Mouse (Mus musculus) midbrain, postnatal 0 days (tissue): ENCODE data around the gene Ccnl2. TPM values are rescaled to one million over a fixed set of nuclear protein-coding genes. Genes with fewer than 3 reads are reported as not detected.
A peak's percentile ranks its signal among the peaks of the same experiment; 100 is the strongest.

ENCODE experiments used
- ATAC-seq: fragments of 200-750 bp; cut with Nextera tagmentation; 2 replicates; pipeline ENCODE4 v1.8.0; 2017; ENCODE audit warnings: moderate number of reproducible peaks, mild to moderate bottlenecking, moderate TSS enrichment, moderate library complexity; ENCODE audit not compliant: low FRiP score
- DNase-seq: peaks from one replicate; pipeline ENCODE4 v3.0.0-alpha.2; 2015; ENCODE audit warnings: low spot score
- H3K27ac ChIP-seq: fragments of 300-500 bp; sonication (generic); 2 replicates; pipeline ENCODE4 v1.5.1; 2014; ENCODE audit warnings: low read depth, mild to moderate bottlenecking, low read length, mixed read lengths
- H3K27me3 ChIP-seq: fragments of 300-500 bp; sonication (generic); 2 replicates; pipeline ENCODE4 v1.6.1; 2014; ENCODE audit warnings: low read length, control low read depth, mixed read lengths; ENCODE audit not compliant: insufficient read depth
- H3K36me3 ChIP-seq: fragments of 300-500 bp; sonication (generic); 2 replicates; pipeline ENCODE4 v1.6.1; 2014; ENCODE audit warnings: low read length, control low read depth, mixed read lengths; ENCODE audit not compliant: insufficient read depth
- H3K4me1 ChIP-seq: fragments of 300-500 bp; sonication (generic); 2 replicates; pipeline ENCODE4 v1.6.1; 2014; ENCODE audit warnings: mild to moderate bottlenecking, control low read depth, antibody characterized with exemption, low read length, mixed read lengths; ENCODE audit not compliant: insufficient read depth
- H3K4me2 ChIP-seq: fragments of 300-500 bp; sonication (generic); 2 replicates; pipeline ENCODE4 v1.6.1; 2014; ENCODE audit warnings: low read depth, mild to moderate bottlenecking, low read length, mixed read lengths; ENCODE audit not compliant: poor library complexity, severe bottlenecking
- H3K4me3 ChIP-seq: fragments of 300-500 bp; sonication (generic); 2 replicates; pipeline ENCODE4 v1.5.1; 2014; ENCODE audit warnings: low read depth, mild to moderate bottlenecking, low read length, moderate library complexity
- H3K9ac ChIP-seq: fragments of 300-500 bp; sonication (generic); replicated peaks from 2 replicates; pipeline ENCODE4 v1.6.1; 2014; ENCODE audit warnings: mild to moderate bottlenecking, low read length, moderate library complexity, mixed read lengths; ENCODE audit not compliant: poor library complexity, severe bottlenecking
- H3K9me3 ChIP-seq: fragments of 300-500 bp; sonication (generic); 2 replicates; pipeline ENCODE4 v1.6.1; 2016; ENCODE audit warnings: low read length, control low read depth
- CTCF ChIP-seq: IDR thresholded peaks from 2 replicates; pipeline ENCODE4 v1.5.1; 2016; ENCODE audit warnings: antibody characterized with exemption, mild to moderate bottlenecking
- WGBS: fragments of 180-500 bp; shearing (Covaris S2); extraction: QIAGEN DNeasy Blood & Tissue Kit; methylation state at CpG from one replicate; pipeline ENCODE4 v1.1.7; 2014; 5-methylcytosine and 5-hydroxymethylcytosine counted together
- polyA plus RNA-seq: library from polyadenylated mRNA; unstranded; fragments of >200 nt; fragmentation: Nextera tagmentation; extraction: Ambion mirVana; gene quantifications from 2 replicates; pipeline ENCODE4 v1.2.1, GENCODE M21; 2015
- total RNA-seq: library from RNA; depleted of rRNA; stranded (reverse); fragments of >200 nt; gene quantifications from 2 replicates; pipeline ENCODE4 v1.2.3, GENCODE M21; 2014

Gene Ccnl2
- total and polyA plus RNA-seq, 2 experiments from 2014 or later: 66.3 to 88.8 TPM

DNA sequence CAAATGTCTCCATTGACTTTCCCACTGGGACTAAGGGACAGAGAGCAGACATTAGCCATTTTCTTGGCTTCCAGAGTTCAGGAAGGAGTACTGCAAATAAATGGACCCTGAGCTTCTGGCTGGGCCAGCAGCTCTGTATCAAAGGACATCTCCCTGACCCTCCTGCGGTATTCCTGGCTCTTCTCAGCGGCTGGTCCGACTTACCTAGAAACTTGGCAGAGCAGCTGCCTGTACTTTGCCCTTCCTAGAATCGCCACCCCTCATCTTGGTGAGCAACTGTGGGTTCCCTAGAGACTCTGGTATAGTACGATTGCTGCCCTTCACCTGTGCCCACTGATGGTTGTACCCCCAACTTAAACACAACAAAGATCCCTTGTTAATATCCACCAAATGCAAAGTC is 30.9 kb downstream of the Ccnl2 start:
- H3K36me3 ChIP-seq: no peaks in the 10 kb centered on the region
- no peak for TF ChIP-seq CTCF
- no peaks in the 10 kb centered on the region for H3K9me3 ChIP-seq
- ATAC-seq: no peak
- no peak overlapping the region for H3K4me3 ChIP-seq
- H3K27ac ChIP-seq: no peak overlapping the region
- peaks cover 1% of the 10 kb centered on the region for H3K4me1 ChIP-seq
- H3K4me2 ChIP-seq: no peak overlapping the region
- no peak overlapping the region for H3K9ac ChIP-seq
- WGBS: 92% methylated on average over 5 of the region's 5 CpGs
- H3K27me3 ChIP-seq: peaks cover 7% of the 10 kb centered on the region
- no peak for DNase-seq

DNA sequence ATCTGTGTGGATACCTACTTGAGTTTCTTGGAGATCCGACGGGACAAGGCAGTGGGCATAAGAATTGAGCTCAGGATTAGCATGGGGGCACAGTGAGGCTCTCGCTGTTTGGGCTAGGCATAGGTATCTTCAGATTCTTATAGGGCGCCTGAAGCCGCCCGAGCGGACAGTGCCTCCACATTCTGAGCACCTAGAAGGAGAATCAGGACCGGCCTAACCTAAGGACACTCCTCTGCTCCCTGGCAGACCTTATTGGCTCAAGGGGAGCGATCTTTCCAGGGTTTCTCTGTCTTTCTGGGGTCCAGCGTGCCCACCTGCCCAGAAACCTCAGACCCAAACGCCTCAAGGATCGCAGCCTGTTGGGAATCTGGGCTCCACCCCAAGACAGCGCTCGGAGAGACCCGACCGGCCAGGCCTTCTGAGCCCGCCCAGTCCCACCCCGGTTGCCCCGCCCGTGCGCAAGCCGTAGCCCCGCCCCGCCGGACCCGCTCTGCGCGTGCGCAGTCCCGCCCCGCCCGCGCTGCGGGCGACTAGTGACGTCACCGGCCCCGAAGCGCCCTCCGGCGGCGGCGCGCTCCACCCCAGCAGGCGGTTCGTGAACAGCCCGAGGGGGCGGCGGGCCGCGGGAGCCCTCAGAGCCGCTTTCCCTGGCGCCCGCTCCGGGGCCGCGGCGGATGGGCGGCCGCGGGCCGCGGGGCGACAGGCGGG is 34.7 kb downstream of the Ccnl2 start, which contains the start of gene Dvl1:
Gene Dvl1 (plus strand): TSS at position 532 of the 708 bp plus-strand sequence.
- peak within 1 kb of the TSS; percentile 86 for H3K4me3 ChIP-seq
- no peaks in the 10 kb centered on the region for H3K36me3 ChIP-seq
- peak within 1 kb of the TSS; percentile 95 for H3K4me2 ChIP-seq
- DNase-seq (peak; percentile 86), ATAC-seq (peak; percentile 87)
- peak; percentile 55 for TF ChIP-seq CTCF
- H3K9me3 ChIP-seq: no peaks in the 10 kb centered on the region
- WGBS: 5% methylated on average over 23 of the region's 65 CpGs
- H3K9ac ChIP-seq: peak within 1 kb of the TSS; percentile 86
- peak within 1 kb of the TSS; percentile 82 for H3K27ac ChIP-seq
- H3K27me3 ChIP-seq: no peaks in the 10 kb centered on the region
- H3K4me1 ChIP-seq: peaks cover 17% of the 10 kb centered on the region

DNA sequence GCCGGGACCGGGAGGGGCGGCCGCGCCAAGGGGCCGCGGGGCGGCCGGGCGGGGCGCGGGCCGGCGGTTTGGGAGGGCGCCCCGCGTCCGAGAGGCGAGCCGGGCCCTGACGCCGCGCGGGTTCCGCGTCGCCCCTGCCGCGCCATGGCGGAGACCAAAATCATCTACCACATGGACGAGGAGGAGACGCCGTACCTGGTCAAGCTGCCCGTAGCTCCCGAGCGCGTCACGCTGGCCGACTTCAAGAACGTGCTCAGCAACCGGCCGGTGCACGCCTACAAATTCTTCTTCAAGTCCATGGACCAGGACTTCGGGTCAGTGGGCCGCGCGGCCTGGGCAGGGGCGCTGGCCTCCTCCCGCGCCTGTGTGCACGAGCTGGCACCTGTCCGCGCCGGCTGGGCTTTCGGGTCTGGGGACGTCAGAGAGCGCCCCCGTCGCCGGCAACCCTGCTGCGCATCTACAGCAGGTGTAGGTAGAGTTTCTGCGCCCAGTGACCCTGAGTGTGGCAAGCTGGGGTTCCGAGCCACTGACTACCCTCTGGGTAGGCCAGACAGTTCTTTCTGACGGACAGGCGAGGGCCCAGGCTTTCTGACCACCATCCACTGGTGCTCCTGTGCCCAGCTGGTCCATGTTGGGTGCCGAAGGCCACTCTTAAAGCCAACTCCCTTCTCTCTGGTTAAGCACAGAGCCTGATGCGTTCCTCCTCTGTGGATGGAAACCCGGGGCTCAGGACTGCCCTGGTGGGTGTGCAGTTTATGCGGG is 35.5 kb downstream of the Ccnl2 start:
- Histone ChIP-seq H3K27ac (peak overlapping the region; percentile 82), H3K4me3 (peak overlapping the region; percentile 86), H3K9ac (peak overlapping the region; percentile 86), H3K4me1 (peaks cover 17% of the 10 kb centered on the region), H3K27me3 (no peaks in the 10 kb centered on the region), H3K4me2 (peak overlapping the region; percentile 95), H3K36me3 (no peaks in the 10 kb centered on the region), H3K9me3 (no peaks in the 10 kb centered on the region)
- no peak for TF ChIP-seq CTCF
- DNase-seq (no peak), ATAC-seq (peak; percentile 56)
- under 1% methylated on average over 65 of the region's 69 CpGs for WGBS

DNA sequence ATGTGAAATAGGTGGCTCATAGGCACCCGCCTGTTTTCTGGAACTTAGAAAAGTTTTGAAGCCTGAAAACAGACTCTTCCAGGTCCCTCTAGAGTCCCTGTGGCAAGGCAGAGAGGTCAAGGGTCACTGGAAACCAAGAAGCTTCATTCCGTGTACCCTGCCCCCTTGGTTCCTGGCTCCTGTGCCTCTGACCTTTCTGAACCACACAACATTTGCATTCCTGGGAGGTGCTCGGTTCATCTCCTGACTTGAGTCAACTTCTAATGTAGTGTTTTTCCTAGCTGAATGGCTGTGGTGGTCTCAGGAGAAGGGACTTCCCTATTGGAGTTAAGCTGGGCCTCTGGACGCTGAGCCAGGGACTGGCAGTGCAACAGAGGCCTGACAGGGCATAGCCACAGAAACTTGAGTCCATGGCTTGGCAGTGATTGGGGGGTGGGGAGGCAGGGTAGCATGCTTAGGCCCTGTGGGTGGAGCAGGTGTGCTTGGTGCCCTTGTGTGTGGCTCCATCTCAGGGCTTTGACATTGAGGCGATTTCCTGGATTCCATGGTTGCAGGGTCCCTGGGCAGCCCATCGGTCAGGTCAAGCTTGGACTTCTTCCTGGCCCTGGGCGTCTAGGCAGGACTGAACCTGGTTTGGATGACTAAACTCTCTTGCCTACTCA is 36.3 kb downstream of the Ccnl2 start:
- TF ChIP-seq CTCF: no peak
- H3K4me1 ChIP-seq: peaks cover 17% of the 10 kb centered on the region
- H3K9me3 ChIP-seq: no peaks in the 10 kb centered on the region
- no peak for ATAC-seq
- 56% methylated on average over 7 of the region's 7 CpGs for WGBS
- H3K4me3 ChIP-seq: peak overlapping the region; percentile 86
- no peaks in the 10 kb centered on the region for H3K27me3 ChIP-seq
- H3K4me2 ChIP-seq: peak overlapping the region; percentile 95
- H3K9ac ChIP-seq: peak overlapping the region; percentile 86
- no peak overlapping the region for H3K27ac ChIP-seq
- 0 out of 2 replicates have a peak, but pooled peaks cover 3% of the 10 kb centered on the region for H3K36me3 ChIP-seq
- DNase-seq: no peak

DNA sequence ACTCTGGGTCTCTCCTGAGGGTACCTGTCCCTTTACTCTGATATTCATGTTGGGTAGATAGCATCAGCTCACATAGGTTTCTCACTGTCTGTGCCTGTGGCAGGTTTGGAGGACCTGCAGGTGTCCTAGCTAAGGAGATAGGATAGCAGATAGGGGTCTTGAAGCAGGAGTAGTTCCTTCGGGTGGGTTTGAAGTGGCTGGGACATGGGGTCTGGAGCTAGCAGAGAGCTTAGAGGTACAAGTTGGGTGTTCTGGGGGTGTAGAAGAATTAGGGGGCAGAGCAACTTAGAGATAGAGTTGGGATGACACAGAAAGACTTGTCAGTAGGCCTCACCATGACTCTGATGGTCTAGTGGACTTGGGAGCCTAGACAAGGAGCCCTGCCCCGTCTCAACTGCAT is 37.1 kb downstream of the Ccnl2 start:
- peaks cover 11% of the 10 kb centered on the region for H3K36me3 ChIP-seq
- H3K9me3 ChIP-seq: no peaks in the 10 kb centered on the region
- no peak for DNase-seq
- no peaks in the 10 kb centered on the region for H3K27me3 ChIP-seq
- no peak for ATAC-seq
- peaks cover 17% of the 10 kb centered on the region for H3K4me1 ChIP-seq
- no peak overlapping the region for H3K27ac ChIP-seq
- whole genome bisulfite sequencing: 92% methylated on average over 2 of the region's 2 CpGs
- H3K9ac ChIP-seq: no peak overlapping the region
- TF ChIP-seq CTCF: no peak
- H3K4me3 ChIP-seq: peak overlapping the region; percentile 86; the same call in 1 of the 2 replicates
- peak overlapping the region; percentile 24; the same call in 1 of the 2 replicates for H3K4me2 ChIP-seq
